In the genomic region with DNA sequence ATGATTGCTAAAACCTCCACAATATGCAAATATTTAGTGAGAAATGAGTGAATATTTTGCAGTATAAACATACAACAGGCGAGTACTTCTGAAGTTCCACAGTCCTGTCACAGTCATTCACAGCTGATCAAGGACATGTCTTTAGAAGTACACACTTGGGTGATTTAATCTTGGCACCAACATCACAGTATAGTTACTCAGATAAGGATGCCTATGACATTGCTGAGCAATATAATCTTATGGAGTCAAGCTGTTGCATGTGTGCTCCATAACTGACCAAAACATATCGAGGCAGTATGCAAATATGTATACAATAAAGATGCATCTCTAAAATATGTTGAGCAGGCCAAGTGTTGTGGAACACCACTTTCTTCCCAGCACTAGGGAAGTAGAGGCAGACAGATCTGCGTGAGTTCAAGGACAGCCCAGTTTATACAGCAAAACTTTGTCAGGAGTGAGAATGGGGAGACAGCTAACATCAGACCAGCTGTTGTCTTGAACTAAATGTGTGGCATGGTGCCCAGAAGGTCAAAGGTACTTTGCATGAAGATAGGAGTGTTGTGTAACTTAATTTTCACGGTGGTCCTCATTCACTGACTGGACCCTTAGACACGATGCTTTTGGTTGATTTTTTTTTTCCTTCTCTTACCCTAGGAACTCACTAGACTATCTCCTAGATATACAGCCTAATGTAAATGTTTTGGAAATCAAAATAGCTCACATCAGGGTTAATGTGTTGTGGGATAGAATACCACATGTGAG, we compare ENCODE assay signal across 18 mouse cellular contexts.
DNase-seq lines count a peak whose midpoint lies in the region; ATAC-seq and TF ChIP-seq lines count a peak whose summit lies in the region.
"Had no signal": no experiment of that assay in that cellular context is flagged by ENCODE, and none has a peak within 500 bp of the region (broad histone marks: within the 10 kb centered on the region; RNA-seq: fewer than 3 reads in every experiment).

No protein-coding gene starts in this region.

- no peak overlapping the region for H3K27ac ChIP-seq in heart, embryonic 12.5 days (ENCODE audit: poor library complexity, severe bottlenecking)
- H3K27ac ChIP-seq in liver, postnatal 0 days (ENCODE audit: low read depth), result no peak overlapping the region
- H3K27ac ChIP-seq: embryonic facial prominence, embryonic 13.5 days; heart, embryonic 13.5 days; hindbrain, postnatal 0 days; limb, embryonic 15.5 days; midbrain, embryonic 12.5 days had no signal

- H3K9me3 ChIP-seq in heart, embryonic 12.5 days (replicated peaks), result peaks cover 2% of the 10 kb centered on the region; the same call in 1 of the 2 replicates
- H3K9me3 ChIP-seq in liver, postnatal 0 days (ENCODE audit: low read length), result no peaks in the 10 kb centered on the region
- H3K9me3 ChIP-seq: embryonic facial prominence, embryonic 13.5 days; heart, embryonic 13.5 days; limb, embryonic 15.5 days; midbrain, embryonic 12.5 days had no signal

- no peak overlapping the region for H3K4me3 ChIP-seq in heart, embryonic 12.5 days
- H3K4me3 ChIP-seq in liver, postnatal 0 days (ENCODE audit: low read depth, low read length), result no peak overlapping the region
- H3K4me3 ChIP-seq: embryonic facial prominence, embryonic 13.5 days; heart, embryonic 13.5 days; limb, embryonic 15.5 days; midbrain, embryonic 12.5 days; myocyte had no signal

- 66% methylated on average over 5 of the region's 5 CpGs for WGBS in heart, embryonic 12.5 days
- 57% methylated on average over 5 of the region's 5 CpGs for WGBS in liver, postnatal 0 days (ENCODE audit: insufficient replicate concordance)

- no peak overlapping the region for H3K4me2 ChIP-seq in heart, embryonic 12.5 days
- H3K4me2 ChIP-seq in liver, postnatal 0 days (ENCODE audit: low read depth, low read length), result no peak overlapping the region
- H3K4me2 ChIP-seq: embryonic facial prominence, embryonic 13.5 days; heart, embryonic 13.5 days; limb, embryonic 15.5 days; midbrain, embryonic 12.5 days had no signal

- no peak for TF ChIP-seq CTCF in liver, postnatal 0 days (IDR thresholded peaks at IDR 0.05; ENCODE audit: low read depth)

- no peak for TF ChIP-seq EP300 in liver, postnatal 0 days (IDR thresholded peaks at IDR 0.05; ENCODE audit: low read depth)

- ATAC-seq in heart, embryonic 12.5 days (ENCODE audit: insufficient number of reproducible peaks, low FRiP score), result no peak
- no peak for ATAC-seq in liver, postnatal 0 days
- ATAC-seq in erythroid progenitor cell, adult 5-6 weeks (replicated peaks; ENCODE audit: low FRiP score, poor library complexity, severe bottlenecking), result no peak
- ATAC-seq: activated CD4-positive, CD25-positive, alpha-beta regulatory T cell, adult 4 months; hindbrain, postnatal 0 days had no signal

- H3K36me3 ChIP-seq in heart, embryonic 12.5 days, result no peaks in the 10 kb centered on the region
- no peaks in the 10 kb centered on the region for H3K36me3 ChIP-seq in liver, postnatal 0 days (replicated peaks; ENCODE audit: insufficient read depth, low read length)
- H3K36me3 ChIP-seq: embryonic facial prominence, embryonic 13.5 days; heart, embryonic 13.5 days; limb, embryonic 15.5 days; midbrain, embryonic 12.5 days had no signal

- peak; percentile 24 to 25 for DNase-seq in heart, adult 18-20 months
- peak; percentile 22 for DNase-seq in liver, postnatal 0 days
- DNase-seq in liver, result no peak
- DNase-seq in kidney, postnatal 36 days, result peak; percentile 58 to 70
- DNase-seq in lung, postnatal 4 days, result peak; percentile 30 to 42
- DNase-seq: adrenal gland, postnatal 36 days; cerebellum, adult 8-10 months; gastrocnemius, postnatal 14 days; thymus, postnatal 36 days had no signal

- no peaks in the 10 kb centered on the region for H3K4me1 ChIP-seq in heart, embryonic 12.5 days (replicated peaks)
- no peaks in the 10 kb centered on the region for H3K4me1 ChIP-seq in liver, postnatal 0 days (ENCODE audit: insufficient read depth)
- H3K4me1 ChIP-seq: heart, embryonic 13.5 days; limb, embryonic 15.5 days had no signal

- H3K27me3 ChIP-seq in heart, embryonic 12.5 days (replicated peaks), result 0 out of 2 replicates have a peak, but pooled peaks cover 4% of the 10 kb centered on the region
- H3K27me3 ChIP-seq in liver, postnatal 0 days (ENCODE audit: insufficient read depth, low read length), result no peaks in the 10 kb centered on the region
- H3K27me3 ChIP-seq: embryonic facial prominence, embryonic 13.5 days; limb, embryonic 15.5 days; midbrain, embryonic 12.5 days had no signal

- H3K9ac ChIP-seq in heart, embryonic 12.5 days, result no peak overlapping the region
- H3K9ac ChIP-seq in liver, postnatal 0 days (replicated peaks), result no peak overlapping the region
- H3K9ac ChIP-seq: embryonic facial prominence, embryonic 13.5 days; heart, embryonic 13.5 days; limb, embryonic 15.5 days; midbrain, embryonic 12.5 days had no signal
